Mouse (Mus musculus) mesoderm, embryonic 11.5 days (tissue): Measurements from ENCODE around the gene A530084C06Rik.

Experiments used
- DNase-seq: peaks from one replicate; pipeline ENCODE4 v3.0.0-alpha.2; 2012; ENCODE audit warnings: low read depth, low spot score

Gene A530084C06Rik

GRCm38 (mm10) chr13:31558521-31559418, at the start of gene A530084C06Rik:
A530084C06Rik (minus strand) TSS chr13:31559333.
- DNase-seq, result peak; percentile 28

GRCm38 (mm10) chr13:31603964-31604363, 44.8 kb upstream of the A530084C06Rik start:
- DNase-seq, result no peak

DNA sequence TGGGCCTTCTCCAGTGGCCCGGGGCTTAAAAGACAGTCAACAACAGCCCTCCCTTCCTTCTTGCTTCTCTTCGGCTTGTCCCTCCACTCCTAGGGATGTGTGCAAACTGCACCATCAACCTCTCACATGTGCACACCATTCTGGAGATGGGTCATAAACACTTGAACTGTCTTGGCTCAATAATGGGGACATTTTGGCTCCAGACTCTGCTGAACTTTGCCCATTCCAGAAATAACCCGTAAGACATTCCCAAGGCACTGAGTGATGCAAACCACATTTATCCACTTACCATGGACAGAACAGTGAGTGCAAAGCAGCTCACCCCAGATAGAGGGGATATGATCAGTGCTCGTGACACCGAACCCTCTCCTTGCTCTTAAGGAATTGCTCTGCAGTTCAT, 40.4 kb upstream of the A530084C06Rik start:
- no peak for DNase-seq

GRCm38 (mm10) chr13:31587341-31587740, 28.2 kb upstream of the A530084C06Rik start:
- DNase-seq, result no peak

DNA sequence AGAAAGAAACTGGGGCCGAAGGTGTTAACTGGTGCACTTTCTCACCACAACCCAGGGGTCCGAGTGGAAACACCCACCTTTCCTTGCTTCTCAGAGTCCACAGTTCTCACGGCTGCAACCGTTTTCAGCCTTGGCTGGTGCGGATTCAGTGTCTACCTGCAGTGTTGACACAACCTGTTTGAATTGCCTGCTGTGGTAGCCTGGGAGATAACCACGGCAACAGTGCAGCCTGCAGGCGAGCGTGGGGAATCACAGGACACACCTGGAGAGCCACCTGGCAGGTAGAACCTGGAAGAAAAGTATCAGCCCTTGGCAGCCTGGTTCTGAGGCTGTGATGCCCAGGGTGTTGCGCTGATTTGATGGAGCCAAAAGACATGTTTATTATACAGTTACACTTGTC, 20.7 kb upstream of the A530084C06Rik start:
- DNase-seq, result no peak

GRCm38 (mm10) chr13:31578389-31578788, 19.3 kb upstream of the A530084C06Rik start:
- DNase-seq, result no peak

DNA sequence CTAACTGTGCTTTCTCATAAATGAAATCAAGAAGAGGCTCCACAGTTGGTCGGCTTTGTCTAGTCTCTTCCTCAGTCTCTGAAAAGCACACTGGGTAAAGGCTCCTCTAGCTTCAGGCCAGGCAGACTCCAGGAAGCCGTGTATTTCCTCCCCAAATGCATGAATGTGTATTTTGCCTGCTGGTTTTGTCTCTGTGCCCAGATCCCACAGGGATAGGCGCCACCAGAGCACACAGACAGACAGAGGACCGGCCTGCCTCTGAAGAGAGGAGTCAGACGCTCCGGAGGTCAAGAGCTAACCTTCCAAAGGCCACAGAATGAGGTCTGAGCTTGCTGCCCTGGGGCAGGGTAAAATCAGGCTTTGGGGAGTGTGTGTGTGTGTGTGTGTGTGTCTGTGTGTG, 18.4 kb upstream of the A530084C06Rik start:
- DNase-seq, result no peak

GRCm38 (mm10) chr13:31576696-31577095, 17.6 kb upstream of the A530084C06Rik start:
- DNase-seq, result no peak

DNA sequence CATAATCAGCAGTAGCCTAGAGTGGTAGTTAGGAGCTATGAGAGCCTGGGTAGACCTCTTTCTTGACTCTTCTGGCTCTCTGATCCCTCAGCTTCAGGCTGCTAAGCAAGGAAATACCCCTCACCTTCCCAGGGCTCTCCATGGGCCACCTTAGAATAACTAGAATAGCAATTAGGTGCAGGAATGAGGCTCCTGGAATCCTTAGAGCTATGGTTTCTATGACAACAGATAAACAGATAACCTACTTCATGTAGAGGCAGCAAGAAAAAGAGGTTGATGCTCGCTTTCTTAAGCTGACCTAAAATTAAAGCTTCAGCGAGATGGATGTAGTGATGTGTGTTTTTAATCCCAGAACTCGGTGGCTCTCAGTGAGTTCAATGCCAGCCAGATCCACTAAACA, 15.5 kb upstream of the A530084C06Rik start:
- DNase-seq, result no peak

GRCm38 (mm10) chr13:31572806-31573508, 13.8 kb upstream of the A530084C06Rik start:
- DNase-seq, result no peak

- no peak for DNase-seq
These were observed 8.6 kb upstream of the A530084C06Rik start for GRCm38 (mm10) chr13:31567617-31568294.

DNA sequence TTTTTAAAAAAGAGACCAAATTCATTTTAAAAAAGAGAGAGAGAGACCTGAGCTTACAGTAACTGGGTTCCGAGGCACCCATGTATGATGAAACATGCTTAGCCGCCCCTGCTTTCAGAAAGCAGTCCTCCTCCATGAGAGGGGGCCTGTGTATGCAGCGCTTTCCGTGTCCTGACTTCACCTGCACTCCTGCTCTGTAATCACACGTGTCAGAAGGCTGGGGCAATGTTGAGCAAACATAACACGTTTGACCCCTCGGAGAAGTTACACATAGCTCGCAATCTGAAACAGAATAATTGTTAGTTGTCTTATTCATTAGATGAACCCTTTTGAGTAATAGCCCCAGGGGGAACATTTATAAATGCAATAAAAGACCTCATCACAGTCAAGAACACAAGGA, 8.0 kb upstream of the A530084C06Rik start:
- DNase-seq, result no peak

GRCm38 (mm10) chr13:31564394-31564793, 5.3 kb upstream of the A530084C06Rik start:
- no peak for DNase-seq

GRCm38 (mm10) chr13:31559419-31560144, 449 bp upstream of the A530084C06Rik start:
- peak; percentile 65 for DNase-seq

DNA sequence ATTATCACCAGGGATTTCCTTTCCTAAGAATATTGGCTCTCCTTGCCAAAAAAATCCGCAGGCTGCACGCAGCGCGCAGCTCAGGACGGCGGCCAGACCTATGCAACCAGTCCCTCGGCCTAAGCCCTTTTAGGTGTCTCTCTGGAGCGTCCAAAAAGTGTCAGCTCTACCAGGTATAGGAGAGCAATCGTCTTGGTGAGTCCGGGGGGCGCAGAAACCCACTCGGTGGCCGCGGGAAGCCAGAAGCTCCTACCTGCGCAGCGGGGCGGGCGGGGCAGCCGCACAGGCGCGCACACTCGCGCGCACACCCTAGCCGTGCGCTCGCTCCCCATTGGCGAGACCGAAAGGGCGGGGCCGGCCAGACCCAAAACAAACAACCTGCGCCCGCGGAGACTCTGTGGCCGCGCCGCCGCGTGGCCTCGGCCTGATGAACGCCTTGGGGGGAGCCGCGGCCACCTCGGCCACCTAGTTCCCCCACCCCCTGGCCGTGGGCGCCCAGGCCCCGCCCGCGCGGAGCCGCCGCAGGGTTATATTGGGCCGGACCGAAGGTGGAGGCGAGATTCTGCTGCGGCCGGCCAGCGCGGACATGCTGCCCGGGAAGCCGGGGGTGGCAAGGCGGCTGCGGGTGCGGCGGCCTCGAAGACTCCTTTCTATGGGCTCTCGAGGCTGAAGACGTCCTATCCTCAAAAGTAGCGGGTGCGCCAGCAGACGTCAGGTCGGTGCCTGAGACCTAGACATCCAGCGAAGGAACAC, 1.2 kb downstream of the A530084C06Rik start:
- DNase-seq, result peak; percentile 39

DNA sequence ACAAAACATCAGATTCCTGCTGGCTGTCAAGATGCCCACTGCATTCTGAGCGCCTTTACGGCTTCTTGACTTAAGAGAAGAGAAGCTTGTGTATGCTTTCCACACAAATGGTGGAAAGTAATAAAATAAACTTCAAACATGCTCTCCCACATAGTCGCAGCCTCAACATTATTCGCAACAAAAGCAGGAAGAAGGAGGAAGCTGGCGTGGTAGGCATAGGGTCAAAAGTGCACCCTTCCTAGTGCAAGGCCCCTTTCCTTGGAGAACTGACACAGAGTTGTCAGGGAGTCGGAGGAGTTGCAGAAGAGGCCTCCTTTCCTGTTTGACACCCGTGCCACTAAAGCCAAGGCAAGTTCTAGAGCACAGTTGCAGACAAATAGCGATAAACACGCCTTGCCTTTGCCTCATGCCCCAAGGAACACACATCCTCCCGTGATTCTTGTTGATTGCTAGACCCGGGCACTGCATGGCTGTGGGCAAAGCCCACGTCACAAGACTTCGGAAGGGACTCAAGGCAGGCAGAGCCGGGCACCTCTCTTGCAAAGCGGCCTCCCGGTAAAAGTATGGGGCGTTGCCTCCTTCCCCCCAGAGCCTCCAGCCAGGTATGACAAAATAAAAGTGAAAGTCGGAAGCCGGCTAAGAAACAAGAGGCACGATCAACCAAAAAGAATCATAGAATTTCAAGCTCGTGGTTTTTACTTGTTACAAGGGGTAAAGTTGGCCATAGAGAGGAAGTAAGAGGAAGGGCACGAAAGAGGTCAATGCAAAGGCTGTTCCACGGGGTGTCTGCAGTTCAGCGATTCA, 2.0 kb downstream of the A530084C06Rik start:
- DNase-seq, result no peak

GRCm38 (mm10) chr13:31555834-31556233, 3.3 kb downstream of the A530084C06Rik start, which contains the start of gene Foxq1:
Foxq1 (plus strand) TSS chr13:31556134.
- DNase-seq, result no peak

DNA sequence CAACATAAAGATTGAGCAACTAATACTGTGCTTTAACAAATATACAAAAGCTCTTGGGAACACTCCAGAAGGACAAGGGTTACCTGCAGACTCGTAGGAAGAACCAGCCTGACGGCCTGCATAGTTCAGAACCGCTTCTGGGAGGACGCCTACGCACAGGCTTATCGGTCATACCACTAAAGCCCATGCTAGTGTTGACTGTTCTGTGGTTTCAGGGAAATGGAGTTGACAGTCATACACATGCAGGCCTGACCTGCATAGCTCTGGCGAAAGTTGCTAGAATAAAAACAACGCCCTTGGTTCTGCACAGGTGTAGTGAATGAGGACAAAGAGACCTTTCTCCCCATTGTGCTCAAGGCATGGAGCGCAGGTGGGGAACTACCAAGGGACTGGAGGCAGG, 11.5 kb downstream of the A530084C06Rik start:
- DNase-seq, result no peak

GRCm38 (mm10) chr13:31547204-31547603, 11.9 kb downstream of the A530084C06Rik start:
- no peak for DNase-seq

GRCm38 (mm10) chr13:31546784-31547183, 12.3 kb downstream of the A530084C06Rik start:
- DNase-seq, result no peak
